Mouse (Mus musculus): ENCODE measurements at regions not wholly inside any gene's neighbourhood (a gene's known extent, or its start where the extent isn't known, plus 50 kb on each side); places are given as distances from the start of the nearest gene placed in this dataset.

- DNase-seq (ENCODE audit: low read depth, low spot score) = no peak
Observed at GRCm38 (mm10) chr2:8628007-8628406, 1118.6 kb upstream of the Celf2 start.

GRCm38 (mm10) chr2:8628485-8629208 lies 1119.3 kb upstream of the Celf2 start:
- no peak for DNase-seq (ENCODE audit: low read depth, low spot score)

- DNase-seq (ENCODE audit: low read depth, low spot score) = no peak
Observed at GRCm38 (mm10) chr2:8638082-8638481, 1128.7 kb upstream of the Celf2 start.

- DNase-seq (ENCODE audit: low read depth, low spot score) = peak; percentile 6
Observed at GRCm38 (mm10) chr2:8639282-8639681, 1129.9 kb upstream of the Celf2 start.

GRCm38 (mm10) chr2:8645463-8645862 lies 1136.1 kb upstream of the Celf2 start:
- no peak for DNase-seq (ENCODE audit: low read depth, low spot score)

- no peak for DNase-seq (ENCODE audit: low read depth, low spot score)
Observed at GRCm38 (mm10) chr2:8660544-8660943, 1151.2 kb upstream of the Celf2 start.

- peak; percentile 68 for DNase-seq (ENCODE audit: low read depth, low spot score)
Observed at GRCm38 (mm10) chr2:8673751-8674378, 1164.5 kb upstream of the Celf2 start.

- no peak for DNase-seq (ENCODE audit: low read depth, low spot score)
Observed at GRCm38 (mm10) chr2:8675537-8675936, 1166.2 kb upstream of the Celf2 start.

DNA sequence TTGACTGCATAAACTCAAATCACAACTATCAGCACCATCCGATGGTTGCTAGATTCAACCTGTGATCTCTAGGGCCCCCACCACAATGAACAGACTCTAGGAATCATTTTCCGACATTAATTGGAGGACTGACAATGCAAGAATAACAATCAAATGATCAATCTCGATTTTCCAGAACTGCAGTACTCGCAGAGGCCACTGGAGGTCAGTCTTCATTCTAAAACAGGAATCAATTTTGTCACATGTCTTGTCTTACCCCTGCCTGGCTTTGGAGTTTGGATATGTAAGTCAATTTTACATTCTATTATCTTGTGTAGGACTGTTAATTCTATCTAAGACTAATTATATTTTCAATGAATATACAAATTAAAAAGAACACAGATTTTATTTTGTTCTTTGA lies 1167.2 kb upstream of the Celf2 start:
- peak; percentile 7 for DNase-seq (ENCODE audit: low read depth, low spot score)

DNA sequence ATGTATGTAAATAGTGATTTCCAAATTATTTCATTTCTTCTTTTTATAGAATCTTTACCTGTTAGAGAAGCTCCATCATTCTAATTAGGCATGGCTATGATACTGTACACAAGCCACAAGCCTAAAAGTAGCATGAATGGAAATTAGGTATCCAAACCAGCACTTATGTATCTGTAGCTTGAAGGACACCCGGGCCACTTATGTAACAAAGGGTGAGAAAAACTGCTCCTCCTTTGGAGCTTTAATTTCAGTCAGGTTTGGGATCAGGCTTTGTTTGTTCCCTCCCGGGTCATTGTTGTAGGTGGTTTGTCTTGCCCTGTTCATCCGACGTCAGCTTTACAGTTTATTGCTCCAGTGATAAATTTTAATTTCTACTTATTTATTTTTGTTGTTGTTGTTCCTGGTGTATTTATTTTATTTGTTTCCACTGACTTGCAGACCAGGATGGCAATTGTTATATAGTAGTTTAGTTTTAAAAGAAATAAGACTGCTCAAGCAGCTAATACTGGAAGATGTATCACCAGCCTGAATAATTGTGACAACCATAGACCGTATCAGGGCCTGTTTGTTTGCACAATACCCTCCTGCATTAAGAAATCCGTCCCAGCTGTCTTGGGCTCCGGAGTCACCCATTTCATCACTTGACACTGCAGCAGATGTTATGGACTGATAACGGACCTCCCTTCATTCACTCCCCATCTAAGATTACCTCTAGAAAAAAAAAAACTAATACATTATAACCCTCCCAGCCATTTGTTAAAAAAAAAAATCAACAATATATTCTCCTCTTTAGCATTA lies 1181.7 kb upstream of the Celf2 start:
- DNase-seq (ENCODE audit: low read depth, low spot score) = no peak

DNA sequence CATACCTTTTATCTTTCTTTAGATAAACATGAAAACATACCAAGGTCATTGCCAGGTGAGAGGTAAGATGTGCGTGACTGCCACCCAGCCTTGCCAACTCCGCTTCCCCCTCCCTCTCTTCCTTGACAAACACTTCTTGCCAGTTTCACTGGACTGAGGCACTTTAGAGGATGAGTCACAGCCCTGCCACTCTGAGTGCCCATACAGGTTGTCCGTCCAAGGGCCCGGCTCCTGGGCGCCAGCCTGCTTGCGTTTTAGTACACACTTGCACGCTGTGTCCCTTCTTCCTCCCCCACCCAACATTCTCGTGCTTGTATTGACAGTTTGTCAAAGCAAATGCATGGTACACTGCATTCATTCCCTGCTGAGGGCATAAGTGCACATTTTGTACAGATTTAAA lies 1151.7 kb upstream of the 4930412O13Rik start:
- DNase-seq (ENCODE audit: low read depth, low spot score) = no peak

GRCm38 (mm10) chr2:8754142-8754541 lies 1126.9 kb upstream of the 4930412O13Rik start:
- DNase-seq (ENCODE audit: low read depth, low spot score) = peak; percentile 61

DNA sequence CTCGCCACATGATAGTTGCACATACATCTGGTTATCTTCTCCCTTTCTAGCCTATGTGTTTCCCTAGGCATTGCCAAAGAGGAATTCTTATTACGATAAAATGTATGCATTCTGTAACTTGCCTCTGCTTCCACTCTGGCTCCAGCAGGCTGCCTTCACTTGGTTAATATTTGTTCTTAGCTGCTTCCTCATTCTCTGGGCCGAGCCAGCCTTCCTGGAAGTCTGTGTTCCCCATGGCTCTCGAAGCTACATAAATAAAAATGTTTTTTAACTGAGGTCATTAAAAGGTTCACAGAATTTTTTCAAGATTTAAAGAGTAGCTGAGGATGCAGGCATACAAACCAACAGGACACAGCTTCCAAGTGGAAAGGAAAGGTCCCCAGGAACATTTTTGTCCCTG lies 1124.5 kb upstream of the 4930412O13Rik start:
- no peak for DNase-seq (ENCODE audit: low read depth, low spot score)

GRCm38 (mm10) chr2:8770636-8771035 lies 1110.4 kb upstream of the 4930412O13Rik start:
- no peak for DNase-seq (ENCODE audit: low read depth, low spot score)

DNA sequence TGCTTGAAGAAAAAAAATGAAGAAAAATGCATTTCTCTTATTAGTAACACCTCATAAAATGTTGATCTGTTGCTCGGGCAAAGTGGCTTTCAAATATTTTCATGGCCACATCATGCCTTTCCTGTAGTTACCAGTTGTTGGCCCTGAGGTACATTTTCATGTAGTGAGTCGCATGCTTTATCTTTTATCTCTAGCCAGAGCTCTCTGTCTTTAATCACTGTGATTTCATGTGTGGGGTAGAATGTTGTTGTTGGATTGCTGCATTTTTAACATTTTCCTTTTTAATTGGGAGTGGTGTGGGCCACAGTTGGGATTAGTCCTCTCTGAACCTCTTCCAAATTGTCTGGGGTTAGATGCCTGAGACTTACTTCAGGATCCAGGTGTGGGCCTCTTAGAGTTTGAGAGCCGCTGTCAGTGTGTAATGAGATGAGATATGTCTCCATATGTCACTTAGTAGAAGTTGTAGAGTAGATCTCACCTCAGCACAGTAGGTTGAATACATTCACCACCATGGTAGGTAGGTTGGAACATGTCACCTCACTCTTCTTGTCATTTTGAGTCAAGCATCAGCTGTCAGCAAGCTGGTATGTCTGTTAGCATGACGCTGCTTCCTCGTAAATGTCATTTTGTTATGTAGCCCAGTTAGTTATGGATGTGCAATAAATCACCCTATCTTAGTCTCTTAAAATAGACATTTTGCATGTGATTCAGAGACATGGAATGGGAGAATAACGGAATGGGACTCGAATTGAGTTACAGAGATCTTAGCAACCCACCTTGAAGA lies 1099.7 kb upstream of the 4930412O13Rik start:
- no peak for DNase-seq (ENCODE audit: low read depth, low spot score)

GRCm38 (mm10) chr2:8782225-8782624 lies 1098.8 kb upstream of the 4930412O13Rik start:
- DNase-seq (ENCODE audit: low read depth, low spot score) = no peak

DNA sequence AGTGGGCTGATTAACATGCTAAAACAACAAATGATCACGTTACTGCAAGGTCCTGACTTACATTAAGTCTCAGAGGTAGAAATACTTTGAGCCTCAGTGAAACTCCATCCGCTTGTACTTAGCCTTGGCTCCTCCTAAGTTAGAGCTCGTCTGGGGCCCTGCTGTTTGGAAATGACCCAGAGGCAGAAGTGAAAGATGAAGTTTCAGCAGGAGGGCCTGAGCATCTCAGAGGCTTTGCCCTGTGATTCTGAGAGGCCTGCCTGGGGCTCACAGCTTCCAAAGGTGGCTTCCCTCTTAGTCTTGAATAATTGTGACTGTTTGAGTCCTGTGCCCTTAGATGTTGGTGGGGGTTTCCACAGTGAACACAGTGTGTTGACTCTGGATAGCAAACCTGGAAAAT lies 1079.0 kb upstream of the 4930412O13Rik start:
- no peak for DNase-seq (ENCODE audit: low read depth, low spot score)

DNA sequence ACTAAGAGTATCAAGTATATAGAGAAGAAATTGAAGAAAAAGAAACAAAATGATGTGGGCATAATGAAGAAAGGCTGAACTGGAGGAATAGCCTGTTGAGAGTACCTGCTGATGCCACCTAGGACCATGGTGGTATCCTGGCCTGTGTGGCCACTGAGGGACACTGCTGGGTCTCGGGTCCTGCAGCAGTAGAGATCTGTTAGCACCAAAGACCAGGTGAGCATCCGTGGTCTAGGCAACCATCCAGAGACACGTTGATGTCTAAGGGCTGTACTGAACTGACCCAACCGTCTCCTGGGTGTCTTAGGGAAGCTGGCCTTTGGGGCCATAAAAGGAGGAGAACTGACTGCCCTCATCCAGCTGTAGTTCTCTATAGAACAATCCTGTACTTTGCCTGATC lies 1071.4 kb upstream of the 4930412O13Rik start:
- DNase-seq (ENCODE audit: low read depth, low spot score) = no peak

DNA sequence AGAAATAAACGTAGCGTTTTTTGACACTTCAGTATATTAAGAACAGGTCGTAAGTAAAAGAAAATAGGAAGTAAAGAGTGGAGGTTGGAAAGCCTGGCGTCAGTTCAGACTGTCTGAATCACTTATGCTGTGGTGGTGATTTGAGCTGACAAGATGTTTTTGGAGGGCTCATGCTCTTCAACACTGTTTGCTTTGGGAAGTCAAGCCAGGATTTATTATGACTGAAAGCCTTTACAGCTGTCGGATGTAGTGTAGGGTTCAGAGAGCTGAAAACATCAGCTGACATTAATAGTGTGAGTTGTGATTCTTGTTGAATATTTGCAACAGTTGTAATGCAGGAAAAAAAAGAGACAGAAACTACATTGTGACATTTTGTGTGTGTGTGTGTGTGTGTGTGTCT lies 1062.9 kb upstream of the 4930412O13Rik start:
- no peak for DNase-seq (ENCODE audit: low read depth, low spot score)

DNA sequence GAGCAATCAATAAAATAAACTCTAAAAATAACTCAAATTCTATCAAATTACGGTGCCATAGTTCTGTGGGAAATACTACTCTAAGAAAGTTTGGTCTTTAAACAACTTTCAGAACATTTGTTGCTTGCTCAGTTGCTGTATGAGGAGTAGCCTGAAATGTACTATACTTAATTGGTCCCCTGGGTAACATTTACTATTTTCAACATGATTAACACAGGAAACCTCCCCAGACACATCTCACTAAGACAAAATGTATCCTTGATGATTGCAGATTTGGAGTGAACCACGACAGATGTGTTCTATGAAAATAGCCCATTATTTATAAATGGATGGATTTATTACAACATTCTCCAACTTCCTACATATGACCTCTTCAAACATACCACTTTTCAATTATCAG lies 1055.6 kb upstream of the 4930412O13Rik start:
- no peak for DNase-seq (ENCODE audit: low read depth, low spot score)

Data from CD4-positive helper T cell, adult 2 months (primary cell).